ENCODE assay signal across 8 mouse cellular contexts in the genomic region with DNA sequence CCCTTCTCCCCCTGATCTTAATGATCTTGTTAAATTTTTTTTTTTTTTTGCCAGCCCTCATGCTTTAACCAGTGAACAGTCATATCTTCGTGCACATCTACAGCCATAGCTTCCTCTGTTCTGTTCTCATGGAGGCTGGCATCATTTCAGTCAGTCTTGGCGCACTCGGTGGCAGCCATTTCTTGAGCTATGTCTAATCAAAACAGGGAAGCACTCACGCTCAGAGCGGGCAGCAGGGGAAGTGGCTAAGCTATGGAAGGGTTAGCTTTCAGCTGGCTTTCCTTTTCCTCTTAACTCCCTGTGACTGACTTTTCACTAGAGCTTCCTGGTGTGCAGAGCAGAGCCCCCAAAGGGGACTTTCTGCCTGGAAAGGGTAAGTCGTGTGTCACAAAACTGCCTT.
DNase-seq lines count a peak whose midpoint lies in the region; ATAC-seq and TF ChIP-seq lines count a peak whose summit lies in the region.

No protein-coding gene starts in this region.

- no peak overlapping the region for H3K4me3 ChIP-seq in forebrain, embryonic 13.5 days
- no peak overlapping the region for H3K4me3 ChIP-seq in forebrain, embryonic 12.5 days (replicated peaks)
- H3K4me3 ChIP-seq in spleen, adult 2 months (ENCODE audit: extremely low read depth, insufficient read depth, insufficient read length) = no peak overlapping the region
- no peak overlapping the region for H3K4me3 ChIP-seq in liver, embryonic 12.5 days

- TF ChIP-seq CTCF in spleen, adult 2 months (IDR thresholded peaks at IDR 0.05; ENCODE audit: extremely low read depth, insufficient read depth, insufficient read length, insufficient replicate concordance) = no peak

- H3K36me3 ChIP-seq in forebrain, embryonic 13.5 days (ENCODE audit: poor library complexity, severe bottlenecking) = no peaks in the 10 kb centered on the region
- no peaks in the 10 kb centered on the region for H3K36me3 ChIP-seq in forebrain, embryonic 12.5 days (replicated peaks)
- no peaks in the 10 kb centered on the region for H3K36me3 ChIP-seq in spleen, adult 2 months (ENCODE audit: control insufficient read depth, insufficient read depth, low read length)
- no peaks in the 10 kb centered on the region for H3K36me3 ChIP-seq in liver, embryonic 12.5 days

- DNase-seq in spleen, adult 2 months (ENCODE audit: low read depth in 1 of 2, low spot score in 2 of 2) = no peak
- no peak for DNase-seq in spleen, adult 12 weeks (ENCODE audit: low spot score)
- DNase-seq in ovary, postnatal 36 days (ENCODE audit: low spot score) = no peak
- DNase-seq in yolk sac, embryonic 10.5 days (ENCODE audit: low spot score) = no peak

- no peak overlapping the region; the same call in 1 of the 2 replicates for H3K4me2 ChIP-seq in forebrain, embryonic 13.5 days
- no peak overlapping the region for H3K4me2 ChIP-seq in forebrain, embryonic 12.5 days
- H3K4me2 ChIP-seq in liver, embryonic 12.5 days = peak overlapping the region; percentile 38

- H3K4me1 ChIP-seq in forebrain, embryonic 13.5 days = peaks cover 17% of the 10 kb centered on the region
- peaks cover 5% of the 10 kb centered on the region; the same call in 1 of the 2 replicates for H3K4me1 ChIP-seq in forebrain, embryonic 12.5 days
- H3K4me1 ChIP-seq in spleen, adult 2 months (ENCODE audit: control insufficient read depth, insufficient read depth, insufficient read length) = peaks cover 5% of the 10 kb centered on the region; the same call in 1 of the 2 replicates
- H3K4me1 ChIP-seq in liver, embryonic 12.5 days = 0 out of 2 replicates have a peak, but pooled peaks cover 2% of the 10 kb centered on the region

- no peak for TF ChIP-seq POLR2A in spleen, adult 2 months (IDR thresholded peaks at IDR 0.05; ENCODE audit: low read depth, low read length)

- H3K9me3 ChIP-seq in forebrain, embryonic 13.5 days (replicated peaks) = no peaks in the 10 kb centered on the region
- no peaks in the 10 kb centered on the region for H3K9me3 ChIP-seq in forebrain, embryonic 12.5 days
- H3K9me3 ChIP-seq in liver, embryonic 12.5 days (replicated peaks) = no peaks in the 10 kb centered on the region

- 37% methylated on average over 6 of the region's 6 CpGs for WGBS in forebrain, embryonic 13.5 days
- WGBS in forebrain, embryonic 12.5 days = 43% methylated on average over 6 of the region's 6 CpGs
- WGBS in spleen, adult 2 months = 35% methylated on average over 6 of the region's 6 CpGs
- 25% methylated on average over 6 of the region's 6 CpGs for WGBS in liver, embryonic 12.5 days (ENCODE audit: insufficient replicate concordance)

- no peaks in the 10 kb centered on the region for H3K27me3 ChIP-seq in forebrain, embryonic 13.5 days
- H3K27me3 ChIP-seq in forebrain, embryonic 12.5 days = no peaks in the 10 kb centered on the region
- H3K27me3 ChIP-seq in spleen, adult 2 months (ENCODE audit: control insufficient read depth, insufficient read depth, low read length) = no peaks in the 10 kb centered on the region
- no peaks in the 10 kb centered on the region for H3K27me3 ChIP-seq in liver, embryonic 12.5 days (replicated peaks)

- H3K27ac ChIP-seq in forebrain, embryonic 13.5 days = no peak overlapping the region
- no peak overlapping the region for H3K27ac ChIP-seq in forebrain, embryonic 12.5 days
- peak overlapping the region; percentile 29; the same call in 1 of the 2 replicates for H3K27ac ChIP-seq in spleen, adult 2 months (ENCODE audit: insufficient read depth, low read length)
- no peak overlapping the region for H3K27ac ChIP-seq in liver, embryonic 12.5 days

- peak; percentile 50; the same call in 1 of the 2 replicates for ATAC-seq in forebrain, embryonic 13.5 days
- ATAC-seq in forebrain, embryonic 12.5 days (ENCODE audit: low FRiP score) = no peak
- ATAC-seq in liver, embryonic 12.5 days = no peak
- ATAC-seq in neutrophil, adult 5-6 weeks (ENCODE audit: extremely low read depth, insufficient number of reproducible peaks, low FRiP score, poor library complexity, severe bottlenecking) = peak; percentile 60

- H3K9ac ChIP-seq in forebrain, embryonic 13.5 days = no peak overlapping the region
- no peak overlapping the region for H3K9ac ChIP-seq in forebrain, embryonic 12.5 days
- H3K9ac ChIP-seq in liver, embryonic 12.5 days = no peak overlapping the region

Comparison
In these comparisons a context has a peak if more than half of its experiments do, and no peak if none do; other contexts are left out.
1. ATAC-seq: peak in forebrain, embryonic 13.5 days (single experiment) and neutrophil, adult 5-6 weeks (single experiment); none in forebrain, embryonic 12.5 days (single experiment) and liver, embryonic 12.5 days (single experiment).